Mouse (Mus musculus) lung, postnatal 0 days (tissue): ENCODE measurements at regions not wholly inside any gene's neighbourhood (a gene's known extent, or its start where the extent isn't known, plus 50 kb on each side); places are given as distances from the start of the nearest gene placed in this dataset.

Experiments
- CTCF ChIP-seq: IDR thresholded peaks from 2 replicates; pipeline ENCODE4 v1.5.1; 2016; ENCODE audit warnings: antibody characterized with exemption, mild to moderate bottlenecking
- EP300 ChIP-seq: IDR thresholded peaks from 2 replicates; pipeline ENCODE4 v1.6.1; 2016; ENCODE audit warnings: antibody characterized with exemption, mild to moderate bottlenecking, control low read depth

GRCm38 (mm10) chr8:44559161-44559560, 376.1 kb upstream of the Fat1 start:
- TF ChIP-seq CTCF (no peak), EP300 (no peak)
